Mouse (Mus musculus) layer of hippocampus, adult 11-12 months (tissue): ENCODE results near the gene Nkap.
"Not testable (repeated sequence)": the region's sequence is repeated elsewhere in the genome, so short reads cannot be mapped to it uniquely, and the experiment has no call there.

ENCODE experiments used
- DNase-seq: peaks from one replicate; pipeline ENCODE4 v3.0.0; 2022; ENCODE audit warnings: low spot score

Gene Nkap

DNA sequence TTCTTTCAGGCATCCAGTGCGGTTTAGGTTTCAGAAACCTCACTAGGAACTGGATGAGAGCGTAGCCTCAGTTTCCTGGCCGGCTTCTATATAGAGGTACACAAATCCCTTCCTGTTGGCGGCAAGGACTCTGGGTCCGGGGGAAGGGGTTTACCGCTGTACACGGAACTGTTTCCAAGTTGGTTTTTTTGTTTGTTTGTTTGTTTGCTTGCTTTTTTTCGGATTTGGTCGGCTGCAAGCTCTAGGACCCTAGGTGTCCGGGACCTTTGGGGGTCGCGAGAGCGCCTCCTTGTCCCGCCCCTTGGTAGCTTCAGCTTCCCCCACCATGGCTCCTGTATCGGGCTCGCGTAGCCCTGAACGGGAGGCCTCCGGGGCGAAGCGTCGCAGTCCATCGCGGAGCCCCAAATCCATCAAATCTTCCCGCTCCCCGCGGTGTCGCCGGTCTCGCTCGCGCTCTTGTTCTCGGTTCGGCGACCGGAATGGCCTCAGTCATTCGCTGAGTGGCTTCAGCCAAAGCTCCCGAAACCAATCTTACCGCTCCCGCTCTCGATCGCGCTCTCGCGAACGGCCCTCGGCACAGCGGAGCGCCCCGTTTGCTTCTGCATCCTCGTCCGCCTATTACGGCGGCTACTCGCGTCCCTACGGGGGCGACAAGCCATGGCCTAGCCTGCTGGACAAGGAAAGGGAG lies at the start of gene Nkap:
Nkap (plus strand) TSS at position 125 of the 688 bp plus-strand sequence.
- peak; percentile 73 for DNase-seq

DNA sequence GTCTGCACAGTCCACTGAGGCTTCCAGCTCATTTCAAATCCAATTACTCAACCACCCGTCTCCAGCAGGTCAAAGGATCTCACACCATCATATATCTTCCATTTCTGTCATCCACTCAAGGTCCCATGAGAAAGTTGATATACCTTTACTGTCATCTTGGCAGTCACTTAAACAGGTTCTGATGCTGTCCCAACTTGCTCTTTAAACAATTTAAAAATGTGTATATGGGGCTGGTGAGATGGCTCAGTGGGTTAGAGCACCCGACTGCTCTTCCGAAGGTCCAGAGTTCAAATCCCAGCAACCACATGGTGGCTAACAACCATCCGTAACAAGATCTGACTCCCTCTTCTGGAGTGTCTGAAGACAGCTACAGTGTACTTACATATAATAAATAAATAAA lies 46.2 kb upstream of the Nkap start:
- not testable (repeated sequence) for DNase-seq

DNA sequence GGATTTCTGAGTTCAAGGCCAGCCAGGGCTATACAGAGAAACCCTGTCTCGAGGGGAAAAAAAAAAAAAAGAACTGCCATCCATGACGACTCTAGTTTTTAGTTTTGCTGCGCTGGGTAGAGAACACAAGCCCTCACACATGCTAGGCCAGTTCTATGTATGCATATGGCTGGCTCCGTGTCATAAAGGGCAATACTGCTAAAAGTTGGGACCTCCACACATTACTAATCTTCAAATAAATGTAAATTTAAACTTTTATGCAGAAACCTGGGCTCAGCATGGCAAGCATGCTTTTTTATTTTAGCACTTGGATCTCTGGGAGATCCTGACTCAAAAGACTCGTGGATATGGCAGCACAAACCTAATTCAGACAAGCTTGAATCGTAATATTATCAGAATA lies 45.4 kb upstream of the Nkap start:
- no peak for DNase-seq

DNA sequence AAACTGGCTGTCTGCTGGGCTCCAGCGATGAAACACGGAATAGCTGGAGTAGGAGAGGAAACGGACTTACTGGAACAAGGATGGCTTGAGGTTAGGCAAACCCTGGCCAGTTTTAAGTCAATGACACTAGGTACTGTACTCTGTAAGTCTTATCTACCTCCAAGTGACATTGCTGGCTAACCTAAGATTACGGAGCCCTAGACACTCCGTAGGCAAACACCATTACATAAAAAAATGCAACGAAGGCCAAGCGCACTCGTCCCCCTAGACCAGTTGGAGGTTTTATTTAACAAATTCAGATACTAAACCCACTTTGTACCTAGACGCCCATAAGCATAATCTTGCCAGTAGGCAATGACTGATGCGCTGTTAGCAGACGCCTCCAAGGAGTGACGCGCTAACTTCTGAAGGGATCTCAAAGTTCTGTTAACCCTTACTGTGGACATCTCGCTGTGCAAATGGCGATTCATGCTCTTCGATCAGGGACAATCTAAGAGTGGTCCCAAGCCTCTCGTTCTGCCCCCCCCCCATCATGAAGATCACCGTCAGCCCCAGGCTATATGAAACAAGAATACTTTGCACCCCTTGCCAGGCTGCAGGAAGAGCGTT lies 42.2 kb upstream of the Nkap start:
- DNase-seq: peak; percentile 18

DNA sequence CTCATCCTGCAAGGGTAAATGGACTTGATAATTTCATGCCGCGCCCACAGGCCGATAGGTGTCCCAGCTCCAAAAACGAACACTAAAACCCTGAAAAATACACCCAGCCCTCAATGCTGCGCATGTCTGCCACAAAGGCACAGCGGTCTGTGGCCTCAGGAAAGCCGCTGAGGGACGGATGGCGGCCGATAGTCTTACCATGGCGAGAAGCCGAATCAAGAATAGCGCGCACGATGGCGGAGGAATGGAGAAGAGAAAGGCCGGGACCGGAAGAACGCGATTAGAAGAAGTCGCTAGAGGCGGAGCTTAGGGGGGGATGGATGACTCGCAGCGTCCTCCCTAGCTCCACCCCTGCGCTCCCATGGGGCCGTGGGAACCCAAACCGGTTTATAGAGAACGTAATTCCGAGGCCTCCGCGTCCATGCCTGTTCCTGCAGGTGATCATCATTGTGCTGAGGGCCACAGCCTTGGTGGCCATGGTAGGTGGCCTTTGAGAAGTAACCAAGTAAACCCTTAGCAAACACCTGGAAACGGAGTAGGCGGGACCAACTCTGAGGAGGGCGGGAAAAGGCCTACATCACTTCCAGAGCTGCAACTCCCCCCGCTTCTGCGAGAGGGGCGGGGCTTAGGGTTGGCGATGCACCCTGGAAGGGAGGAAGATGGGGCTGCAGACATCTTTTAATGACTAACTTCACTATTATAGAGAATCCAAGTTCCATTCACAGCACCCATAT lies 41.5 kb upstream of the Nkap start, which contains the start of gene Rpl39:
Rpl39 (minus strand) TSS at position 476 of the 734 bp plus-strand sequence.
- peak; percentile 84 for DNase-seq

DNA sequence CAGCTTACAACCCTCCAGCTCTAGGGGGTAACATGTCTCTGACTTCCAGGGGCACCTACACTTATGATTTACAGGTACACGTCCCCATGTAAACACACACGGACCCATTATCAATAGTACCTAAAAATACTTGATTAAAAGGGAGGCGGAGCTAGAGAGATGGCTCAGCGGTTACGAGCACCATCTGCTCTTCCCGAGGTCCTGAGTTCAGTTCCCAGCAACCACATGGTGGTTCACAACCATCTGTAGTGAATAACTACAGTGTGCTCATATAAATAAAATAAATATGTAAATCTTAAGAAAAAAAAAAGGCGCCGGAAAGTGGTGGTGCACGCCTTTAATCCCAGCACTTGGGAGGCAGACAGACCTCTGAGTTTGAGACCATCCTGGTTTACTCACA lies 40.9 kb upstream of the Nkap start:
- DNase-seq: no peak

DNA sequence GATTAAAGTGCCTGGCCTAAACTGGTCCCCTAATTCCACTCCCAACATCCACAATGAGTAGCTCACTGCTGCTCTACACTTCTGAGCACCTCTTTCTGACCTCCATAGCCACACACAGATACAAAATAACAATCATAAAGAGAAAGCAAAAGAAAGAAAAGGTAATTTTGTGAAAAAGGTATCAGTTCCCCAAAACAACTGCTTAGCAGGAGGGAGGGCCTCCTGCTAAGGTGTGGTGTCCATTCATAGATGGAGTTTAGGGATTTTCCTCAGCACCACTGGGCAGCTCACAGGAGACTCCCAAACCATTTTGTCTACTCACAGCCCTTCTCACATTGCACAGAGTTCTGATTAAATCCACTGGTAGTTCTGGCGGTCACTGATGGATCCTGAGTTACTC lies 37.8 kb upstream of the Nkap start:
- no peak for DNase-seq

DNA sequence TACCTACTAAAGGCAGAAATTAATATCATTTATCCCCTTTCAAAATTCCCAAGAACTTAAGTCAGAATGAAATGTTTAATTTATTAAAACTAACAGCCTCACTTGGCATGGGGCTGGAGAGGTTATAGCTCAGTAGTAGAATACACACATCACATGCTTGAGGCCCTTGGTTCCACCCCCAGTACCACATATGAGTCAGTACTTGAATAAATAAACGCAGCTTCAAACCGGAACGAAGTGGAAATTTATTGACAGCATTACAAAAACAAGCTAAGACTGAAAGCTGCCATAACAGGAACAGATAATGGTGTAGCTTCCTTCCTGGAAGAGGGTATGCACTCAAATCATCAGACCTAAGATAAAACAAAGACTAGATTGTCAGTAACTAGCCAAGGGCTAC lies 35.1 kb upstream of the Nkap start:
- no peak for DNase-seq

DNA sequence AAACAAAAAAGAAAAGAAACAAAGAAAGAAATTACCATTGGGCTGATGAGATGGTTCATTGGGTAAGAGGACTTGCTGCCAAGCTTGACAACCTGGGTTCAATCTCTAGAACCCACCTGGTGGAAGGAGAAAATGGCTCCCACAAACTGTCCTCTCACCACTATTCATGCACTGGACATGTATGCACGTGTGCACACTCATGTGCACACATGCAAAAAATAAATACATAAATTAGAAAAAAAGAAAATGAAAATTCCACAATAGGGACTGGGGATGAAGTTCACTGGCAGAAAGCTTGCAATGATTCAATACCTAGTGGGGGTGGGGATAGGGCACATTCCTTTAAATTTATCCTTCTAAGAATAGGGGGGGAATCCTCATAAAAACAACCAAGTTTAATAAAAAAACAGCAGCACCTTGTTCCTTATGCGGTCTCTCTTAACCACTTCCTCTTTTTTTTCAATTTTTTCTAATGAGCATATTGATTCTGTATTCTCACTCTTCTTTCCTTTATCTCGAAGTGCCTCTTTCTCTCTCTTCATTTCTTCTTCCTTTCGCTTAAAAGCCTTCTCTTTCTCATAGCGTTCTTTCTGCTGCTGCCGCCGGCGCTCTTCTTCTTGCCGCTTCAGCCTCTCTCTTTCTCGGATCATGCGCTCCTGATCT lies 31.4 kb upstream of the Nkap start:
- no peak for DNase-seq

DNA sequence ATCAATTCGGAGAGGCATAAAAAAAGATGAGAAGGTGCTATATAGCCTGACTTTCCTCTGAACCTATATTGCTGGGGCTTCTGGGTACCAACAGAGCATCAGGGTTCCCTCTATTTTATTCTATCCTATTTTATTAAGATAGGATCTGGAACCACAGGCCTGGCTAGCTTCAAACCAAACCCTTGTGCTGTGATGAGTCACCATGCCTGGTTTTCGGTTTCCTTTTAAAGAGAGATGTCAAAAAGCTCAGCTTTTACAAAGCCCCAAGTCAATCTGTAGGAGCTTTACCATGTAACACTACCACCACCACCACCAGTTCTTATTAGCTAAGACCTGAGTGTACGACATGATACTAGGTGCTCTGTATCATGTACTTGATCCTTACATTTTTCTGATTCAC lies 27.9 kb upstream of the Nkap start:
- no peak for DNase-seq

DNA sequence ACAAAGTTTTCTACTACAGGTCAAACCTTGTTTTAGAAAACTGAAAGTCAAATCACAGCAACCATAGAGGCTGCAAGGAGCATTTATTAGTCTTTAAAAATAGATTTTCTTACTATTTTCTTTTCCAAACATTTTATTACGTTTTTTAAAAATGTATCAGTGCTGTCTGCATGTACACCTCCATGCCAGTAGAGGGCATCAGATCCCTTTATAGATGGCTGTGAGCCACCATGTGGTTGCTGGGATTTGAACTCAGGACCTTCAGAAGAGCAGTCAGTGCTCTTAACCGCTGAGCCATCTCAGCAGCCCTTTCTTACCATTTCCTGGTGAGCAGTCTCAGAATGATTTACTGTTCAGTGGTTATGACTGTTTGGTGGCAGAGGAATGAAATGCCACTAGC lies 22.8 kb upstream of the Nkap start:
- DNase-seq: no peak

DNA sequence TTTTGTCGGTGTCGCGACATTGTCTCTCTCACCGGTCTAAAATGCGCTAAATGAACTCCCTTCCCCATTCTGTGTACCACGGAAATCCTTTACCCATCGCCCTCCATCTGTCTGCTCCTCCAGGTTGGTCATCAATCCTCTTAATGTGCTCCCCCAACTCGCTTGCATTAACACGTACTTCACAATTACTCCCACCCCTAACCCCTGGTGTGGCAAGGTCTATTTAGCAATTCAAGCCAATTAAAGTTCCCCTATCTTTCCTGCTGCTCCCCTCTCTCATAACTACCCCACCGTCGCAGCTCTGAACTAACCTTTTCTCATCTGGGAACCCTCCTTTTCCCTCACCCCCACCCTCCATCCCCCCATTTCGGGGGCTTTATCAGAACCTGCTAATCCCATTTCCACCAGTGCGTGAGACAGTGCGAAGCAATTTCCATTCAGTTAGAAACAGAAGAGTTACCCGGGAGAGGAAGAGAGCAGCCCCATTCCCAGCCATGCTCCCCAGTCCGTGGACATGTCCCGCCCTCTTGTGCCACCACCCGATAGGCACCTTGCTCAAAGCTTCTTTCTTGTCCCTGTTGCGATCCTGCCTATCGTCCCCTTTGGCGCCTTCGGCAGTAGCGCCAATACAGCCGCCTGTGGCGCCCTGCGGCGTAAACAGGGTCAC lies 16.9 kb upstream of the Nkap start:
- DNase-seq: no peak

DNA sequence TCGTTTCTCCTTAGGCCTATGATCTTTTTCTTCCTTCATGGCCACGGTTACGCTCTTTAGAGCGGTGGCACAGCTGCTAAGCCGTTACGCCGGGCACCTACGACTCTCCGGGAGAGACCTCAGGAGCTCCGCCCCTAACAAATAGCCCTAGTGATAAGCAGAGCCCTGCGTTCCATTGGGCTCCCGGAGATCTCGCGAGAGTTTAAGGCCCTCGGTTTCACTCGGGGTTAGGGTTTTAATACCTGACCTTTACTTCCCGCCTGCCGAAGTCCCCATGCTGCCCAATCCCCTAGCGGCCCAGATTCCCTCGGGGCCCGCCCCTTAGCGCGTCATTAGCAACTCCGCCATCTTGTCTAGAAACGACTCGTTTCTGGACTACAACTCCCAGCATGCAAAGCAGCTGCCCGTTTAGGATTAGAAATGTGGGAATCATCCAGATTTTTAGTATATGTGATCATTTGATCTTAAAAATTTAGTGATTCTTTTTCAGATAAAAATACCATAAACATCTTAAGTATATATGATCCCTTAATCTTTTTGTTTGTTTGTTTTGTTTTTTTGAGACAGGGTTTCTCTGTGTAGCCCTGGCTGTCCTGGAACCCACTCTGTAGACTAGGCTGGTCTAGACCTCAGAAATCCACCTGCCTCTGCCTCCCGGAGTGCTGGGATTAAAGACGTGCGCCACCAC lies 16.3 kb upstream of the Nkap start, which contains the start of gene Upf3b:
Upf3b (minus strand) TSS at position 130 of the 688 bp plus-strand sequence.
- peak; percentile 93 for DNase-seq

DNA sequence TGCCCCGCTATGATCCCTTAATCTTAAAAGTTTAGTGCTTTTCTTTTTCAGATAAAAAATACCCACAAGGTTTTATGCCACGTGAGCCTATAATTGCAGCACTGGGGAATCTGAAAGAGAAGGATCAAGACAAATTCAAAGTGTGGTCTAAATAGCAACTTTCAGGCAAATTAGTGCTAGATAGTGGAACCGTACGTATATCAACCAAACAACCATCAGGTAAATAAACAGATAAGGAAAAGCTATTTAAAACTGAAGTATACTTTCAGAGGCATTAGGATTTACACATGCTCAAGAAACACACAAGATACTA lies 15.8 kb upstream of the Nkap start:
- DNase-seq: no peak

DNA sequence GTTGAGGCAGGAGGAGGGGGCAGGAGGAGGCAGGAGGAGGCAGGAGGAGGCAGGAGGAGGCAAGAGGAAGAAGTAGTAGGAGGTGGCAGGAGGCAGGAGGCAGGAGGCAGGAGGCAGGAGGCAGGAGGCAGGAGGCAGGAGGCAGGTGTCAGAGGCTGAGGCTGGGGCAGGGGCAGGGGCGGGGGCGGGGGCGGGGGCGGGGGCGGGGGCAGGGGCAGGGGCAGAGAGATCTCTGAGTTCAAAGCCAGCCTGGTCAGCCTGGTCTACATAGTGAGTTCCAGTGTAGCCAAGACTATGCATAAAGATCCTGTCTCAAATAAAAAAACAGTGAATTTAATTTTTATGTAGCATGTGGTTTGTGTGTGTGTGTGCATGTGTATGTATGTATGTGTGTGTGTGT lies 9.5 kb upstream of the Nkap start:
- no peak for DNase-seq

DNA sequence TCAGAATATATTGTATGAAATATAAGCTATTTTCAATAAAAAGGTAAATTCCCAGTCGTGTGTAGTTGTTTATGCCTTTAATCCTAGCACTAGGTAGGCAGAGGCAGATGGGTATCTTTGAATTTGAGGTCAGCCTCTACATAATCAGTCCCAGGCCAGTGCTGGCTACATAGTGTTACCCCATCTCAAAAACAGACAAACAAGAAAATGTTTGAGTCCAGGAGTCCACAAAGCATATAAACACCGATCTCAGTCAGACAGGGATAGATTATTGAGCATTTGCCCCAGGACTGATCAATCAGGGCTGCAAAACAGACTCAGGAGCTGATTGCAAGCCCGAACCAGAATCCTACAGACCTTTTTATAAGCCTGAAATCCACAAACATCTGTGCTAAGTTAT lies 7.0 kb upstream of the Nkap start:
- no peak for DNase-seq

DNA sequence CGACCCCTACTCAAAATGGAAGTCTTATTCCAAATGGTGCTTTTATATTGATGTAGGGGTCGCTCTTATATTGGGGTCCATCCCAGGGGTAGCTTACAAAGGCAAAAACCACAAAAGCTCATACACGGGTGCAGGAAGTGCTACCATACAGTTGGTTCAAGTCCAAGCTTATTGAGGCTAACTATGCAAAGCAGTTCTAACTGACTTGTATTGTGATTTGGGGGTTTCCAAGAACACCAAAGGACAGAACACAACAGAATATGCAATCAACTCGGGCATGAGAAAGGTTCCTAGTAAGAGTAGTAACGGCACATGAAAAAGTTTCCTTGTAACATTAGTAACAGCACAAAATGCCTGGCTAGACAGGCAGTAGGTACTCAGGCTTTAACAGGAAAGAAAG lies 6.4 kb upstream of the Nkap start:
- no peak for DNase-seq

DNA sequence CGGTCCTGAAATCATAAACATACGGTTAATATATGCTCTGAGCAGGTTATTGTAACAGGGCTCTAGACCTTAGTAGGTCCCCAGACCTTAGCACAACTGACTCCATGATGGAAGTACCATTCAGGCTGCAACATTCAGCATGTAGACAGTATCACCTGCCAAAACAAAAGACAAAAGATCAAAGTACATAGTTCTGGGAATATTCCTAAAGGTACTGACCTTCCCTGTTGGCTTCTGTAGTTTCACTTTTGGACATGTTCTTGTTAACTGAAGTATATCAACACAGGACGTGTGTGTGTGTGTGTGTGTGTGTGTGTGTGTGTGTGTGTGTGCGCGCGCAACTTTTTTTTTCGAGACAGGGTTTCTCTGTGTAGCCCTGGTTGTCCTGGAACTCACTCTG lies 1.1 kb upstream of the Nkap start:
- no peak for DNase-seq

DNA sequence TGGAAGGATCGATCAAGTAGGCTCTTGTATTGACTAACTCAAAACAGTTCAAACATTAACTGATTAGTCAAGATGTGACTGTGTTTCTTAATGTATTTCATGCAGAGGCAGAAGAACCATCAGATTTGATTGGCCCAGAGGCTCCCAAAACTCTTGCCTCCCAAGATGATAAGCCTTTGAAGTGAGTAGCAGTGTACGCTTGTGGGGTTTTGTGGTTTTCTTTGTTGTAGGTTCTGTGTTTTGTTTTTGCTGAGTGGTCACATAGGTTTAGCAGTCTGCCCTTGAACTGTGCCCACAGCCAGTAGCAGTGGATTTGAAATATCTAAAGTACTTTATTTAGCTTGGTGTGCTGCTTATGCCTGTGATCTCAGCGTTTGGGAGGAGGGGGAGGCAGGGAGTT lies 15.1 kb downstream of the Nkap start:
- no peak for DNase-seq

DNA sequence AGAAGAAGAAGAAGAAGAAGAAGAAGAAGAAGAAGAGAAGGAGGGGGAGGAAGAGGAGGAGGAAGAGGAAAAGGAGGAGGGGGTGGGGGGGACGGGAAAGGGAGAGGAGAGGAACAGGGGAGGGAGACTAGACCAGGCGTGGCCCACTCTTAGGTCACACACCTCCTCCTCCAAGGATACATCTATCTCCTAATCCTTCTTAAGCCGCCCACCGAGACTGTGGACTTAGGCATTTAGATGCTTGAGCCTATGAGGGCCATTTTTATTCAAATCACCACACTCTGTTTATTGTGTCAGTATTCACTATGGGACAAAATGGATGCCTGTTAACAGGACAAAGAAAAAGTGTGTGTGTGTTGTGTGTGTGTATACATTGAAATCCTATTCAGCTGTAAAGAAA lies 17.9 kb downstream of the Nkap start:
- not testable (repeated sequence) for DNase-seq

DNA sequence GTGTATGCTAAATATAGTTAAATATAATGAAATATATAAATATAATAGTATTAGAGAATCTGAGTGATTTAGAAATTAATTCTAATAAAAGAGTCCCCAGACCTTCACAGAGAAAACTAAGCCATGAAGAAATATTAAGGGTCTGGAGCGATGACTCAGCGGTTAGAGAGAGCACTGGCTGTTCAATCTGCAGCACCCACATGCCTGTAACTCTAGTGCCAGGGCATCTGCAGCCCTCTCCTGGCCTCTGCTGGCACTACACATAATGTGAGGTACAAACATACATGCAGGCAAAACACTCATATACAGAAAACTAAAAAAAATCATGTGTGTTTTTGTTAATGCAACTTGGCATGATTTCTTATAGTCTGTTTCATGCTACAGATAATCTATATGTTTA lies 18.4 kb downstream of the Nkap start:
- DNase-seq: no peak

DNA sequence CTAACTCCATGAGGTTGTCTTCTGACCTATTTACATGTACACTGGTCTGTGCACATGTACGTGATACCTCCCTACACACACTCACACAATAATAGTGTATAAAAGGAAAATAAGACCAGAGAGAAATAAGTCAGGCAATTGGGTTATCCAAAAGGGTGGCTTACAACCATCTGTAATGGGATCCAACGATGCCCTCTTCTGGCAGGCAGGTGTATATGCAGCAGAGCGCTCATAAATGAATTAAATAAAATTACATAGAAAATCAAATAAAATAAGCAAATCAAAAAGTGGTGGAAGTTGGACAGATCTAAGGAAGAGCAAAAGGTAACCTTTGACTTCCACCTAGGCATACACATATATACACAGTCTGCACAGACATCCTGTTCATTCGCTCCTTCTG lies 31.2 kb downstream of the Nkap start:
- DNase-seq: no peak
